Mouse (Mus musculus) adrenal gland, postnatal 10 days (tissue): ENCODE results near the gene Npl. TPM values are rescaled to one million over a fixed set of nuclear protein-coding genes. Genes with fewer than 3 reads are reported as not detected.
"Not testable (repeated sequence)": the region's sequence is repeated elsewhere in the genome, so short reads cannot be mapped to it uniquely, and the experiment has no call there.

Experiments used
- DNase-seq: peaks from one replicate; pipeline ENCODE4 v3.0.0; 2021; ENCODE audit warnings: mixed read lengths
- total RNA-seq, 2 experiments: library from RNA; stranded (reverse); gene quantifications; 2 replicates each; pipeline ENCODE4 v1.2.3; 2021

The Npl gene
- total RNA-seq, 2 experiments from 2014 or later: 4.0 to 4.2 TPM

GRCm38 (mm10) chr1:153542726-153543320, 7.0 kb downstream of the Npl start:
- peak; percentile 41 for DNase-seq

DNA sequence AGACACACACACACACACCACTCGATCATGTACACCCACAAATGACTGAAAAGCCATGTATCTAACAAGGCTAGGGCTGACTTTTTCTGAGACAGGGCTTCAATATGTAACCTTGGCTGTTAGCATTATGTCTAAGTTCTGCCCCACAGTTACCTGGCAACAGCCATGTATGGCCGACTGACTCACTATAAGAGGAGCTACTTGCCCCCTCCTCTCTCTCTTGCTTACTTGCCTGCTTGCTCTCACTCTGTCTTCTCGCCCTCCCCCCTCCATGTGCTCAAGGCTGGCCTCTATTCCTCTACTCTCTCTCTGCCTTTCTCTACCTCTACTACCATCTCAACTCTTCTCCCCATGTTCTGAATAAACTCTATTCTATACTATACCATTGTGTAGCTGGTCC, 9.1 kb downstream of the Npl start:
- DNase-seq: no peak

- no peak for DNase-seq
Observed at GRCm38 (mm10) chr1:153539739-153540333, 10.0 kb downstream of the Npl start.

- DNase-seq: peak; percentile 72
Observed at GRCm38 (mm10) chr1:153535611-153536010, 14.2 kb downstream of the Npl start.

GRCm38 (mm10) chr1:153532896-153533295, 16.9 kb downstream of the Npl start:
- not testable (repeated sequence) for DNase-seq

DNA sequence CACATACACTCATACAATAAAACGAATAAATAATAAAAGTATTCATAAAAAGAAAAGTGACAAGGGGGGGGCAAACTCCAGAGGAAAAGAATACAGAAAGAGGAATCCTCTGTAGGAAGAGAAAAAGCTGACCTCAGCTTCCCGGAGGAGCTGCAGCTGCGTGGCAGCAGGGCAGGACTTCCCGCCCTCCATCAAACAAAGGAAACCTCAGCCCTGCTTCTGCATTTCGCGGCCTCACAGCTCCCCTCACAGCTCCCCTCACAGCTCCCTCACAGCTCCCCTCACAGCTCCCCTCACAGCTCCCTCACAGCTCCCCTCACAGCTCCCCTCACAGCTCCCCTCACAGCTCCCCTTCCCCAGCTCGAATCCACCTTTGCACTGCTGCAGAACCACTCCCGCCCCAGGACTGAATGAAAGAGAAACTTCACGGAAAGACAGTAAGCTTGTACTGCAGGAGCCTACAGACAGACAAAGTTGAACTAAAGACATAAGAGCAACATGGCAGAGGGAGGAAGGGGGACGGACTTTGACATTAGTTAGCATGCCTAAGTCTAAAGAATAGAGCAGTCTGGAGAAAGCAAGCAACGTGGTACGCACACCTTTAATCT, 17.5 kb downstream of the Npl start:
- DNase-seq: peak; percentile 29

GRCm38 (mm10) chr1:153531677-153532233, 18.1 kb downstream of the Npl start:
- DNase-seq: no peak

DNA sequence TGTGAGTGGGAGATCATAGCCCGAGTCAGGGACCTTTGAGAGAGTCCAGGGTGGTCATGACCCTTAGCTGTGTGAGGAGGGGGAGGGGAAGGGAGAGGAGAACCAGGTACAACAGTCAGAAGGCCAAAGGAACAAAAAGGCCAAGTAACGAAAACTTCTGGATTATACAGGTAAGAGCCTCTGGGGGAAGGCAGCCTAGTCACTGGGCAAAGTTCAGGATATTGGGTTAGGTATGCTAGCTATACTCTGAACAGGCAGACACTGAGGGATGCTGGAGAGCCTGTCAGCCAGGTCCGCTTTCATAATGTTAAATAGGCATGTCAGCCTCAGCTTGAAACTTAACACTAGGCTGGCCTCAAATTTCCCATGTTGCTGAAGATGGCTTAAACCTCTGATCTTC, 27.7 kb downstream of the Npl start:
- DNase-seq: no peak

DNA sequence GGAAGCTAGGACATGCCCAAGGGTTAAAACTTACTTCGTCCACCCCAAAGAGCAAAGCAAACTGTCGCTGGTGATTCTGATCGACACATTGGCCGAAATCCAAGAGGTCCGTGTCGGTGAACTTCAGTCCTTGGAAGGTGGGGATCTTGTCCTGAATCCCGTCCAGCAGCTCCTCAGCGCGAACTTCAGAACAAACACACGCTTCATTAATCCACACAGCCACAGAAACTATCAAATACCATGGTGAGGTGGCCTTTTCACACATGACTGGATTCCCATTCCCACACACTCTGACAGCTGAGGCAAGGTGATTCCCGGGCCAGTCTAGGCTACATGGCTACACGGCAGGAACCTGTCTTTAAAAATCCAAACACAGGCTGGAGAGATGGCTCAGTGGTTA, 34.5 kb downstream of the Npl start:
- DNase-seq: no peak

GRCm38 (mm10) chr1:153510330-153511009, 39.4 kb downstream of the Npl start:
- no peak for DNase-seq

GRCm38 (mm10) chr1:153509569-153509968, 40.3 kb downstream of the Npl start:
- DNase-seq: not testable (repeated sequence)

DNA sequence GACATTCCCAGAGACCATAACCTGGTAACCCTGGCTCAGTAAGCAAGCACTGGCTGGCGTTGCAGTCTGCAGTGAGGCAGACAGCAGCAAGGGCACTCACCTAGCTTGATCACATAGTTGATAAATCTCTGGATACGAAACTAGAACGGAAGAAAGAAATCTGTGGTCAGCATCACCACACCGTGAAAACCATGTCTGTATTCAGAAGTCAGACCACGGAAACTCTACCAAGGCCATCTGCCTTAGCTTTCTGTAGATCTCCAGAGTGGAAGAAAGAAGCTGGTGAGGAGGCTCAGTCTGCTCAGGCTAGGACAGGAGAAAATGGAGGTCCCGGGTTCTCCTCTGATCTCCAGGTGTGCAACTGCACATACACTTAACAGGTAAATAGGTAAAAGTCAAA, 40.8 kb downstream of the Npl start:
- DNase-seq: no peak

- peak; percentile 77 for DNase-seq
Observed at GRCm38 (mm10) chr1:153506266-153506665, 43.6 kb downstream of the Npl start.

GRCm38 (mm10) chr1:153501644-153502321, 48.1 kb downstream of the Npl start:
- peak; percentile 38 for DNase-seq

DNA sequence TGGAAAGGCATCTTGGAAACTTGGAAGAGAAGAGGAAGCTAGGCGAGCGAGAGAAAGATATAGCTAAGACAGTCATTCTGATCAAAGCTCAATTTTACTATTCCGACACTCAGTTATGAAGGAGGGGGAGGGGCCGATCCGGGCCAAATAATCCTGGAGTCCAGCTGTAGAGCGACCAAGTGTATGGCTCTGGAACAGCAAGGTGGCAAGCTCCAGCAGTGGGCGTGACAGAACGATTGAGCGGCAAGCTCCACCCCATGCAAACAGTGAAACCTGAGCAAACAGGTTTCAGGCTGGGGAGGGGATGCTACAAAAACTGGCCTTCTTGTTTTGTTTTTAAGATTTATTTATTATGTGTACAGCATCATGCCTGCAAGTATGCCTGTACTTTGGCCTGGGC, 49.8 kb downstream of the Npl start:
- no peak for DNase-seq

DNA sequence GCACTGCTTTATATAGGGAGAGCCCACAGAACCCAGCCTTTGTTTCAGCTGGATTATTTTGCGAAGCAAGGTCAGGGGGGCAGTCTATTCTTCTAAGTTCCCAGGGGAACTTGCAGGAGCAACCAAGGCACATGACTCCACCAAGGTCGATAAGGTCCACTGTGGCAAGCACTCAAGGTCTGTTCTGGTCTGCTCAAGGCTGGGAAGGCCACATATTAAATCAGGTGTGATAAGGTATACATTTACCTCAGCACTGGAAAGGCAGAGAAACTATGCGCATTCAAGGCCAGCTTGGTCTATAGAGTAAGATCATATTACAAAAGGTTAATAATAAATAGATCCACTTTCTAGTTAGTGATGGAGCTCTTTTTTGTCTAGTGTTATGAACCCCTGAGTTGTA, 53.8 kb downstream of the Npl start:
- no peak for DNase-seq

DNA sequence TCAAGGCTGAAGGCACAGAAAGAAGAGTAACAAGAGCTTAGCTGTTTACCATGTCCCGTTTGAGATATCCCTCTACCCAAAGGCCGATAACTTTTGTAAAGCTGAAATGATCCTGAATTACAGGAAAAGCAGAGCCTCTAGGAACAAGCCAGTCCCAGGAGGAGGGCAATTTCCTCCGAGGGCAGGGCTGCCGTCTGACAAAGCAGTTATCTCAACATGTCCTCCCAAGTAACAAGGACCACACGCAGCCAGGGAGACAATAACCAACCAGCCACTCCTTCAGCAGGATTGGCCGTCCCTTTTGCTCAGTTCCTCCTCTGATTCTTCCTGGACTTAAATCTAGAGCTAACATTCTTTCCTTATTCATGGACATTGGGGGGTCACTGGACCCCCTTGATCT, 55.9 kb downstream of the Npl start:
- no peak for DNase-seq

DNA sequence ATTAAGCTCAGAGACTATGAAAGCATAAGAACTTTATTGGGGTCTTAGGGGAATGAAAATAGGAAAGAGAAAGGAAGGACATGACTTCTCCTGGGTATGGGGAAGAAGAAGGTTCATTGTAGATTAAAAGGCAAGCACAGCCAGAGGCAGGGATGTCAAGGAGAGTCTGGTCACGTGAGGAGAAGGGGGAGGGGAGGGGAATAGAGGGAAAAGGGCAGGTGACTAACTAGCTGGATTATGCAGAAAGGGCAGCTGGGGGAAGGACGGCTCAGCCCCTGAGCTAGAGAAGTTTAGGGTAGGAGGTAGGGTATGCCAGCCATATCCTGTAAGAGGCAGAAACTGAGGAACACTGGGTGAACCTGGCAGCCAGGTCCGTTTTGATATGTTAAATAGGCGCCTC, 56.5 kb downstream of the Npl start:
- DNase-seq: peak; percentile 54

DNA sequence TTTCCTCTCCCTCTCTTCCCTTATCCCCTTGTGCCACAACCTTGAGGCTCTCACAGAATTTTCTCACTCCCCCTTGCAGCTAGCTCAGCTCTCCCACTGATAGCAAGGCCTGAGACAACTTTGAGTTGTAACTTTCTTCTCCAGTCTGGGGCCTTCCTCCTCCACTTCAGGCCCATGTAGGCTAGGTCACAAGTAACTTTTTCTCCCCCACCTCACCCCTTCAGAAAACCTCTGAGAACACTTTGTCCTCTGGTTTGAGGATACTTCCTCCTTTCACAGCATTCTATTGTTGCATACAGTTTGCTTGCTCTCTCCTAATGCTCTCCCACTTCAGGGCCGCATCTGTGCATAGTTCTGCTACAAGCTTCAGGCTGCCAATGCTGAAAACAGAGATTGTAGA, 58.0 kb downstream of the Npl start:
- no peak for DNase-seq

GRCm38 (mm10) chr1:153491345-153491744, 58.5 kb downstream of the Npl start:
- DNase-seq: no peak

- DNase-seq: no peak
Observed at GRCm38 (mm10) chr1:153489963-153490362, 59.9 kb downstream of the Npl start.

GRCm38 (mm10) chr1:153489540-153489939, 60.3 kb downstream of the Npl start:
- DNase-seq: no peak

DNA sequence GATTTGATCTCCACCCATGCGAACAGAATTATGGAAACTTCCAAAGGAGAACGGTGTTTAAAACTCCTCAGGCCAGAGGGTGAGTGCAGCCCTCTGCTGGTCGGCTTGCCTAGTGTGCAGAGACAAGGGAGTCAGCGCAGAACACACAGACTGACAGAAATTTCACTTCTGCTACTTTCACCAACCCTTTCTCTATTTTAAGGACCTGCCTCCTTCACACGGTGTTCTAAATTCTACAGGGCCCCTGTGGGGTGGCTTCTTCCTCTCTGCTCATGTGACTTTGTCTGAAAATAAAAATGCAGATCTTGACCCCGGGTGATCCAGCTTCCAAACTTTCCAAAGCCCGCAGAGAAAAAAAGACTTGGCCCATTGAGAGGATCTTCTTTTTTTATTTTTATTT, 60.7 kb downstream of the Npl start:
- no peak for DNase-seq
